Mouse (Mus musculus) heart, postnatal 36 days (tissue): Measurements from ENCODE around the gene Gm10135. TPM values are rescaled to one million over a fixed set of nuclear protein-coding genes. Genes with fewer than 3 reads are reported as not detected.
"Not testable (repeated sequence)": the region's sequence is repeated elsewhere in the genome, so short reads cannot be mapped to it uniquely, and the experiment has no call there.

Experiments used
- DNase-seq, 2 experiments: peaks; one replicate each; pipeline ENCODE4 v3.0.0; 2021 to 2022
- intact Hi-C: fragments of 180-260 bp; cut with DNase I; formaldehyde crosslinking; loops from one replicate; pipeline ENCODE4 v1.15.1; 2025
- total RNA-seq, 2 experiments: library from RNA; stranded (reverse); gene quantifications; 2 replicates each; pipeline ENCODE4 v1.2.3; 2021

Gm10135 gene
- total RNA-seq, 2 experiments from 2014 or later = not detected

DNA sequence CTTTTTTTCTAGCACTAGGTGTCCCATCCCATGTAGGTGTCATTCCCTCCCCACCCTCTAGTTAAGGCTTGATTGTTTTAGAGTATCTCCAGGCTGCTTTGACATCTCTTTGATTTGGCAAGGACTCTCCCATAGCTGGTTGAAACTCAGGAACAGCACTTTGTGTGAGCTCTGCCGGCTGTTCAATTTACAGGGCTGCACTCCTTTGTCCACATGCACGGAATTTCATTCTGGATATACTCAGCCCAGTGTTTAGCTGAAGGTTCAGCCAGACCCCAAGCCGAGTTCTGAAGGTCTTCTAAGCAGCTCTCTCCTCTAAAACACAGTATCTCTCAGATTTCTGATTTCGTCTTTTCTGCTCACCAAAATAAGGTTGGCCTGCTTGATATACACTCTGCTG is 2.1 kb downstream of the Gm10135 start:
- DNase-seq = no peak
- intact Hi-C loops = no loop called here

DNA sequence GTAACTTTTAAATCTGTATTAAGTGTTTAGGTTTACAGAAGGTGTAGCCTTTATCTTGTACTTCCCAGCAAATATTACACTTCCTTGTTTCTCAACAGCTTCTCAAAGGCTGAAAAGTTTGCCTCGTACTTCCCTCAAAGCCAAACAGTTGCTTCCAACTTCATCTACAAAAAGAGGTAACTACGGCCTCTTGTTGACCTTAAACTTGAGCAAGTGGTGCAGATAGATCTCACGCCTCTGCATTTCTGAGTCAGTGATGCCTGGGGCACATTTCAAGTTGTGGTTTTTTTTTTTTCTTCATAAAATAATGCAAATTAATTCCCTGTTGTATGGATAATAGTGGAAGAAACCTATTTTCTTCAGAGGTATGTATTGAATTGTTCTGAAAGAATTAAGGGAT is 8.8 kb downstream of the Gm10135 start:
- no peak for DNase-seq
- intact Hi-C loops = no loop called here

DNA sequence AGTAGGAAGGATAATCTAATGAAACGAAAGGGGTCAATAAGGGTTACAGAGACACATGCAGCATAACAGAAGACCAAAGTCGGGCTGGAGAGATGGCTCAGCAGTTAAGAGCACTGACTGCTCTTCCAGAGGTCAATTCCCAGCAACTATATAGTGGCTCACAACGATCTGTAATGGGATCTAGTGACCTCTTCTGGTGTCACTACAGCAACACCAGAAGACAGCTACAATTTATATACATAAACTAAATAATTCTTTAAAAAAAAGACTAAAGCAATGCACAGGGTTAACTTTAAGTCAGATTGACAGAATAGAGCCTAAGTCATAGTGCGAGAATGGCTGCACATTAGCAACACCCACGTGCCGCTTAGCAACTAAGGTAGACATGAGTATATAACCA is 14.4 kb downstream of the Gm10135 start:
- intact Hi-C loops = loop anchor here (2.0 kb wide), 1 partner anchor 69 kb away; no protein-coding TSS in a partner anchor
- DNase-seq = no peak

DNA sequence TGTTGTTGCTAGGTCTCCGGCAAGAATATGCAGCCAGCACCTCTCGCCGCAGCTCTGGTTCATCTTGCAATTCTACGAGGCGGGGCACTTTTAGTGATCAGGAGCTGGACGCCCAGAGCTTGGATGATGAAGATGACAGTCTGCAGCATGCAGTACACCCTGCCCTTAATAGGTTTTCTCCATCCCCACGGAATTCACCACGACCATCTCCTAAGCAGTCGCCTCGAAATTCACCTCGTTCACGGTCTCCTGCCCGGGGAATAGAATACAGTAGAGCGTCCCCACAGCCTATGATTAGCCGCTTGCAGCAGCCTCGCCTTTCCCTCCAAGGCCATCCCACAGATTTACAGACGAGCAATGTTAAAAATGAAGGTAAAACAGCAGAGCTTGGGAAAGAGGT is 17.2 kb downstream of the Gm10135 start:
- intact Hi-C loops = no loop called here
- no peak for DNase-seq

DNA sequence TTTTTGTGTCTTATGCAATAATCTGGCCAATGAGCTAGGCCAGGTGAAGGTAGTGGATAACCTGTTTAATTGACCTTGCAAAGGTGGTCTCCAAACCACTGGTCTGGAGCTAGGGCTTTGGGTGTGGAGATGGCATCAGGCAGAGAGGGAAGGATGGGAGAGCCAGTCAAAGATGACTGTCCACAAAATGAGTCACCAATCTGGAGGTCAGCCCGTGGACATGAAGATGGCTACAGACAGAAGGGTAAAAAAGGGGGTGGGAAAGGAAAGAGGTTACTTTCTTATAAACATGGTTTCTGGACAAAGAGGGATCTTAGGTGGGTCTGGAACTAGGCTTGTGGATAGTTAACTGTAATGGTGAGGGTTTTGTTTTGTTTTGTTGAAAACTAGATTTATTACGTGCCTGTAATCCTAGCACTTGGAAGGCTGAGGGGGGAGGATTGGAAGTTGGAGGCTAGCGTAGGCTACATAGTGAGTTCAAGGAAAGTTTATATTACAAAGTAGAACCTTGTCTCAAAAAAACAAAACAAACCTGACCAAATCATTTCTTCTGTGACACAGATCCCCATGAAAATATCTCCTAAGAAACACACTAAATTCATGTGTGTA is 20.4 kb downstream of the Gm10135 start:
- no peak for DNase-seq
- intact Hi-C loops = loop anchor here (2.0 kb wide), 1 partner anchor 39 kb away; the partner anchor contains the start of gene Slain2

DNA sequence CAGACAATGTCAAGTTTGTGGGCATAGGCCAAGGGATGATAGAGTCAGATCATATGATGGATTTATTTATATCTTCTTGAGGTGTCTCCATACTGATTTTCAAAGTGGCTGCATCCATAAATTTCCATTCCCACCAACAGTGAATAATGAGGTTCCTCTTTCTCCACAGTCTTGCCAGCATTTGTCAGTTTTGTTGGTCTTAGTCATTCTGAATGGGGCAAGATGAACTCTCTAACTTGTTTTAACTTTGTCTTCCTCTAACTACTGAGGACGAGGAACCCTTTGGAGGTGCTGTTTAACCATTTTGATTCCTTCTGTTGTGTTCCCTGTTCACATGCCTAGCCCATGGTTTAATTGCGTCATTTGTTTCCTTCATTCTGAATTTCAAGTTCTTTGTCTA is 24.2 kb downstream of the Gm10135 start:
- intact Hi-C loops = no loop called here
- DNase-seq = no peak

DNA sequence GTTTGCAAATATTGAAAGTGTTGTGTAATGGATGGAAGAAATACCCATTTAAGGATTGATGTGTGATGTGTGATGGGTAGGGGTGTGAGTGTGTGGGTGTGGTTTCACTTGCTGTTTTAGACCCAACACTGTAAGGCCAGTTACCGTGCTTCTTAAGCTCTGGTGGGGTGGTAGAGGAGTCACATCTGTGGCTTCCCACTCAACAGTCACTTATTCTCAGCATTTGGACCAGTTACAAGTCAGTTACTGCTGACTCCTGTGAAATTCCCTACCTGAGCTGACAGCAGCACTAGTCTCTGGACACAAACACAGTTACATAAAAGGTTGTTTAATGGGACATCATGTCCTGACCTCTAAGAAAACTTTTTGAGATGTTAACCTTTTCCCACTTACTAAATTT is 26.4 kb downstream of the Gm10135 start:
- intact Hi-C loops = no loop called here
- no peak for DNase-seq

DNA sequence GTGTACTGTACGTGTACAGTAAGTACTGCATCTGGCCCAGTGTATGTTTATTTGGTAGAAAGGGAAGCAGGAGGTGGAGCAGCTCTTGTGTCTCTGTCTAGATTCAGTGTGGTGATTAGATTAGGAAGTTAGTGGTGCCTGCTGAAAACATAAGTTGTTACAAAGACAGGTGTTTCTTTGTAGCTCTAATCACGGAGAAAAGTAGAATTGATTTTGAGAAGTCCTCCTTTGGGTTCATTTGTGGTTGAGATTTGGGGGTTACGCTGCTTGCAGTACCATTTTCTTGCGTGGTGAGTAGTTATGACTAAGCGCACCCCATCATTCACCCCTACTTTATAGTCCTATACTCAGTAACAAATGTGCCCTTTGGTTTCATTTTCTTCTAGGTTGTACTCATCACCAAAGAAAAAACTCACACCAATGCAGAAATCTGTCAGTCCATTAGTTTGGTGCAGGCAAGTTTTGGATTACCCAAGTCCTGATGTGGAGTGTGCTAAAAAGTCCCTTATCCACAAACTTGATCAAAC is 33.5 kb downstream of the Gm10135 start:
- intact Hi-C loops = no loop called here
- DNase-seq = no peak

DNA sequence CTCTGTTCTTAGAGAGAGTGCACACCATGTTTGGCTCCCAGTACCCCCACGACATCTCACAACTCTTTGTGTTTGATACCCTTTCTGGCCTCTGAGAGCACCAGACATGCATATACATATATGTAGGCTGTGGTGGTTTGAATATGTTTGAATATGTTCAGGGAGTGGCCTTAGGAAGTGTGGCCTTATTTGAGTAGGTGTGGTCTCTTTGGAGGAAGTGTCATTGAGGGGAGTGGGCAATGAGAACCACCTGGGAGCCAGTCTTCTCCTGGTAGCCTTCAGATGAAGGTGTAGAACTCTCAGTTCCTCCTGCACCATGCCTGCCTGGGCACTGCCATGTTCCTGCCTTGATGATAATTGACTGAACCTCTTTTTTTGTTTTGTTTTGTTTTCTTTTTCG is 35.2 kb downstream of the Gm10135 start:
- intact Hi-C loops = no loop called here
- DNase-seq = no peak

DNA sequence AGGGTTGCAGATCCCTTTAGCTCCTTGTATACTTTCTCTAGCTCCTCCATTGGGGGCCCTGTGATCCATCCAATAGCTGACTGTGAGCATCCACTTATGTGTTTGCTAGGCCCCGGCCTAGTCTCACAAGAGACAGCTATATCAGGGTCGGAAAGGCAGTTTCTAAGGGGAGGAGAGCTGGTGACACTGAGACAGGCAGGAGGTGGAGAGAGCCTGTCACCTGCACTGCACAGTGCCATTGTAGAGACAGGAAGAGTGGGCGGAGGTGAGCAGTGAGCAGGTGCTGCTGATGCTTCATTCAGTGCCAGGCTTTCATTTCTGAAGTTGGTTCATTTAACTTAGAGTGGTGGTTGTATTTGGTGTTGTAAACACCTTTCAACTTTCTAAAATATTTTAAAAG is 36.1 kb downstream of the Gm10135 start:
- intact Hi-C loops, DNase-seq: not testable (repeated sequence)

DNA sequence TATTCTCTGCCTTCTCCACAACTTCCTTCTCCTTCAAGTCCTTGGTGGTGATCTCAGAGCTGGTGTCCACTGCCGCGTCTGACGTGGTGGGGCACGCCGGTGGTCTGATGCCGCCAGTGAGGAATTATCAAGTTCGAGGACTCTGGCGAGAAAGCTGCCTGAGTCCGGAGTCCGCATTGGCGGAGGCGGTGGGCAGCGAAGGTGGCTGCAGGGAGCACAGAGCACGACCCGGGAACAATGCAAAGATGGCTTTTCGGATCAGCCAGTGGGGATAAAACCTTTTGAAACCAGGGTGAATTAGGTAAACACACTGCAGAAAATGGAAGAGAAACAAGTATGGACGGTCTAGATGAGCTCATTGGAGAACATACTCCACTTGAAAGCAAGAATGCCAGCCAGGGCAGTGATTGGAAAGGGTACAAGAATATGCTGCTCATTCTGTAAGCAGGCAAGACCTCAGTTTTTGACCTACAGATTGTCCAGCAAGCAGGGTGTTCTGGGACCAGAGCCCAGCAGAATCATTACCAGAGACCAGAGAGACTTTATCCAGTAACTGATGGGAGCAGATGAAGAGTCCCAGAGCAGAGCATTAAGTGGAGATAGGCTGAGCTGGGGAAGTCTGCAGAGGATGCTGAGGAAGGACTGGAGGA is 41.4 kb downstream of the Gm10135 start:
- intact Hi-C loops = no loop called here
- no peak for DNase-seq

DNA sequence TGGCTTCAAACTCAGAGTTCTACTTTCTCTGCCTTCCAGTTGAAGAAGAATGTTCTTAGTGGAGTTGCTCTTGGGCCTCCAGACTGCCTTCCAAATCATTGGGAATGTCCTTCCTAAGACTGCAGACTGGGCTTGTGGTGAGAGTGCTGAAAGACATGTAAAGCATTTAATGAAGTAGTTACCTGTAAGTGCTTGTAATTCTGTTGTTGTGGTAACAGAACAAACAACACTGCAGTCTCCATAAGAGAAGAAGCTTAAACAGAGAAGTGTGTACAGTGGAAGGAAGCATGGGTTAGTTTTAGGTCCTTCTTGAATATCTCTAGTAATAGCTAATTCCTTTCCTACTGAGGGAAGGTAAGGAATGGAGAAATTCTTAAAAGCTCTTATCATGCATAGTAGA is 47.4 kb downstream of the Gm10135 start:
- DNase-seq = no peak
- intact Hi-C loops = no loop called here

DNA sequence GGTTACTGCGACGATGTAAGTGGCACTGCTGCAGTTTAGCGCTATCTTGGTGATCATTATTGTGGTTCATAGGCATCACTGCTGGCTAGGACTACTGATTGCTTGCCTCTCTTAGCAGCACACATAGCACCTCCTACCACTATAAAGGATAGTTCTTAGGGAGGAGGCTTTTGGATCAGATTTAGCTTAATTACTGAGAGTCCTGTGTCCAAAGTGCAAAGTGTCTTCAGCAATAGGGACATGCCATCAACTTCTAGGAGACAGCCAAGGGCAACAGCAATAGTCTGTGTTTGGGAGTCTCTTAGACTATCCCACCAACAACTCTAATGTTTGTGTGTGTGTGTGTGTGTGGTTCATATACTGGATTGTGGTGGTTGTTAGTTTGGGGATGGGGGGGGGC is 51.7 kb downstream of the Gm10135 start:
- DNase-seq = no peak
- intact Hi-C loops = no loop called here

DNA sequence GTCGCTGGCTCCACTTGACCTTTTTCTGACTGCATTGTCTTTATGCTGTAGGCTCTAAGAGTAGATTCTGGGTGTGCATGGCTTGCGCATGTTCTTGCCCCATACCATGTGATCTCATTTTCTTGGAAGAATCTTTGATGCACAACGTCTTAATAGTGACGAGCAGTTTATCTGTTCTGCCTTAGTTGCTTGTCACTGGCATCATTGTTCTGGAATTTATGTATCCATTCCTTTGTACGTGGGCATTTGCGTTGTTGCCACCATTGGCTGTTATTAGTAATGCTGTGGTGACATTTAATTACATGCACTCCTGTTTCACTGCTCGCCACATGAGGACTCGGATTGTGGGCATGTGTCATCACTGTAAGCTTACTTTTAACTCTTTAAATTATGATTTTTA is 53.3 kb downstream of the Gm10135 start:
- intact Hi-C loops = no loop called here
- DNase-seq = no peak

DNA sequence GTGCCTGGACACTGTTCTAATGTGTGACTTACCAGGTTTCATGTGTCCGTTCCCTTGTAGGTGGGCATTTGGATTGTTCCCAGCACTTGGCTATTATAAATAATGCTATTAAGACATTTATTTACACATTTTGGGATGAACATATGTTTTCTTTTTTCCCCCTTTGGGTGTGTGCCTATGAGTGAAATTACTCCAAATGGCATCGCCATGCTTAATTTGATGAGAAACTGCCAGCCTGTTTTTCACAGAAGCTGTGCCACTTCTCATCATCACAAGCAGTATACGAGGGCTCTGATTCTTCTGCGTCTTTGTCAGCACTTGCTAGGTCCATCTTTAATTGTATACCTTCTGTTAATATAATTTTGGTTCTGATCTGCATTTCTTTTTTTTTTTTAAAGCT is 54.1 kb downstream of the Gm10135 start:
- DNase-seq = no peak

DNA sequence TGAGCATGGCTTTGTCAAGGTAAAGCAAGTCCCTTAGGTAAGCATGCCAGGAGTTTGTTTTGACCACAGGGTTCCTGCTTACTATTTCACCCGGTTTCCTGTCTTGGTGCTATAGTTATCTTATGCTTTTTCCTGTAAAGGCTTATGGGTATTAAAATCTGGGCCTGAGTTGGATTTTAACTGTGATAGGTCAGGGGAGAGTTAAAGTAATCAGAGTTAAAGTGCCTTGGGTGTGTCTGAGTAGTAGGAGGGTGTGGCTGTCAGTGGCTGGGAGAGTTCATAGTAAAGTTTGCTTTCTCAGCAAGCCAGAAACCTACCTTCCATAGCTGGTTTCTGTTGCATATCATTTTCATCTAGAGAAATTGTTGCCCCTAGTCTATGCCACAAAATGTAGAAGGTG is 57.7 kb downstream of the Gm10135 start:
- intact Hi-C loops = loop anchor here (10.0 kb wide), 1 partner anchor 378 kb away; the partner anchor contains the start of gene Ociad1
- DNase-seq = no peak

More for the DNA sequence above, 54.1 kb downstream of the Gm10135 start:
- intact Hi-C loops = no loop called here

DNA sequence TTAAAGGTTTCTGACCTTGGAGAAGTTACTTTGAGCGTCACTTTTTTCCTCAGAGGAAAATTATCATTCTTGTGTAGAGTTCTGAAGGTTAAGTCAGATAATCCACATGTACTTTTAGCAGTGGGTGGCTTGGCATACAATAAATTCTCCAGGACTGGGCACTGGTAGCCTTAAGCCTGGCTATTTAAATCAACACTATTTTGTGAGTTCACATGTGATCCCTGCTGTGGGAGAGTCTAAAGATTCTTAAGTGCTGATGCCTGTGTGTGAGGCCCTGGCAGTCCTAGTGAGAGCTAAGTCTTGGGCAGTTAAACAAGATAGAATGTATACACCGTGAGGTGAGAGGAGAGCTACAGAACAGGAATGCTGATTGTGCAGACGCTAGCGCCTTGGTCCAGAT is 58.5 kb downstream of the Gm10135 start:
- no peak for DNase-seq
- intact Hi-C loops = loop anchor here (10.0 kb wide), 1 partner anchor 379 kb away; the partner anchor contains the start of gene Ociad1

Other genes with a start within 250 kb of the Gm10135 start
- gene Txk, start 221.9 kb downstream of the Gm10135 start, total RNA-seq = under 1 TPM in 1 of 2 experiments, not detected in 1; 0.11 TPM
- gene Tec, start 106.2 kb downstream of the Gm10135 start, total RNA-seq = 10 to 100 TPM; 11.0 to 16.9 TPM
- 100 to 1,000 TPM; 145 to 163 TPM for gene Slain2, start 60.4 kb downstream of the Gm10135 start, total RNA-seq
- gene Slc10a4, start 32.2 kb upstream of the Gm10135 start, total RNA-seq = under 1 TPM in 1 of 2 experiments, not detected in 1; 0.28 TPM